ENCODE assay signal across 18 mouse cellular contexts in the genomic region with DNA sequence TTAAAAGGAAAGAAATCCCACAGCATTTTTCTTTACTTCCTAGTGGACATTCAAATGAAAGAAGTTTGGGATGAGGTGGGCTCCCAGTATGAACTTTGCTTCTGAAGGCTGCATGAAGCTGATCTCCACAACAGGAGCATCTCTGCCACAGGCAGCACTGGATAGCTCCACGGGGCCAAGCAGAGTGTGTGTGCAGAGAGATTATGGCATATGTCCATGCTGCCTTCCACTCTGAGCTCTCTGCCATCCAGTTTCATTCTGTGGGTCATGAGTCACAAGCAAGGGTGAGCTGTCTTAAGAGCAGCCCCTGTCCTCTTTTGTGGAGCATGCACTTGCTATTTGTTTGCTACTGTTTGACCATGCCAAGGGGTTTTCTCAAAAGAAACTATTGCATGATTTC. TPM values are rescaled to one million over a fixed set of nuclear protein-coding genes. Genes with fewer than 3 reads are reported as not detected.
DNase-seq lines count a peak whose midpoint lies in the region; ATAC-seq lines count a peak whose summit lies in the region.
"Had no signal": no experiment of that assay in that cellular context is flagged by ENCODE, and none has a peak within 500 bp of the region (broad histone marks: within the 10 kb centered on the region; RNA-seq: fewer than 3 reads in every experiment).

No protein-coding gene starts in this region.

- H3K4me2 ChIP-seq in hindbrain, embryonic 12.5 days (replicated peaks) = no peak overlapping the region
- H3K4me2 ChIP-seq in forebrain, embryonic 13.5 days = peak overlapping the region; percentile 60; the same call in 1 of the 2 replicates
- H3K4me2 ChIP-seq: kidney, embryonic 15.5 days; liver, embryonic 15.5 days; stomach, embryonic 15.5 days had no signal

- H3K4me3 ChIP-seq in hindbrain, embryonic 10.5 days = no peak overlapping the region
- H3K4me3 ChIP-seq in hindbrain, embryonic 12.5 days = no peak overlapping the region
- no peak overlapping the region for H3K4me3 ChIP-seq in forebrain, embryonic 13.5 days
- H3K4me3 ChIP-seq: heart, embryonic 10.5 days; hindbrain, embryonic 15.5 days; kidney, embryonic 15.5 days; liver, embryonic 15.5 days; midbrain, embryonic 15.5 days; stomach, embryonic 15.5 days had no signal

- H3K9me3 ChIP-seq in hindbrain, embryonic 10.5 days = no peaks in the 10 kb centered on the region
- no peaks in the 10 kb centered on the region for H3K9me3 ChIP-seq in hindbrain, embryonic 12.5 days (replicated peaks)
- no peaks in the 10 kb centered on the region for H3K9me3 ChIP-seq in forebrain, embryonic 13.5 days (replicated peaks)
- H3K9me3 ChIP-seq: heart, embryonic 10.5 days; hindbrain, embryonic 15.5 days; kidney, embryonic 15.5 days; liver, embryonic 15.5 days; midbrain, embryonic 15.5 days; stomach, embryonic 15.5 days had no signal

- no peak overlapping the region for H3K9ac ChIP-seq in hindbrain, embryonic 12.5 days
- no peak overlapping the region for H3K9ac ChIP-seq in forebrain, embryonic 13.5 days
- H3K9ac ChIP-seq: hindbrain, embryonic 15.5 days; kidney, embryonic 15.5 days; liver, embryonic 15.5 days; midbrain, embryonic 15.5 days; stomach, embryonic 15.5 days had no signal

- no peaks in the 10 kb centered on the region for H3K27me3 ChIP-seq in hindbrain, embryonic 10.5 days (ENCODE audit: insufficient read depth, poor library complexity, severe bottlenecking)
- H3K27me3 ChIP-seq in hindbrain, embryonic 12.5 days = no peaks in the 10 kb centered on the region
- H3K27me3 ChIP-seq in forebrain, embryonic 13.5 days = no peaks in the 10 kb centered on the region
- H3K27me3 ChIP-seq: hindbrain, embryonic 15.5 days; kidney, embryonic 15.5 days; liver, embryonic 15.5 days; midbrain, embryonic 15.5 days; stomach, embryonic 15.5 days had no signal

- H3K36me3 ChIP-seq in hindbrain, embryonic 10.5 days = 0 out of 2 replicates have a peak, but pooled peaks cover 3% of the 10 kb centered on the region
- no peaks in the 10 kb centered on the region for H3K36me3 ChIP-seq in hindbrain, embryonic 12.5 days
- H3K36me3 ChIP-seq in forebrain, embryonic 13.5 days (ENCODE audit: poor library complexity, severe bottlenecking) = no peaks in the 10 kb centered on the region
- H3K36me3 ChIP-seq: heart, embryonic 10.5 days; hindbrain, embryonic 15.5 days; kidney, embryonic 15.5 days; liver, embryonic 15.5 days; midbrain, embryonic 15.5 days; stomach, embryonic 15.5 days had no signal

- WGBS in hindbrain, embryonic 10.5 days = 69% methylated on average over 1 of the region's 1 CpGs
- 67% methylated on average over 1 of the region's 1 CpGs for WGBS in hindbrain, embryonic 12.5 days
- WGBS in forebrain, embryonic 13.5 days = 27% methylated on average over 1 of the region's 1 CpGs

- peak overlapping the region; percentile 45; the same call in 1 of the 2 replicates for H3K27ac ChIP-seq in hindbrain, embryonic 10.5 days
- no peak overlapping the region for H3K27ac ChIP-seq in hindbrain, embryonic 12.5 days
- no peak overlapping the region for H3K27ac ChIP-seq in forebrain, embryonic 13.5 days
- H3K27ac ChIP-seq: heart, embryonic 10.5 days; hindbrain, embryonic 15.5 days; kidney, embryonic 15.5 days; liver, embryonic 15.5 days; midbrain, embryonic 15.5 days; stomach, embryonic 15.5 days had no signal

- no peak for DNase-seq in hindbrain, embryonic 10.5 days (ENCODE audit: low spot score)
- DNase-seq in 416B (ENCODE audit: low read depth) = peak; percentile 31
- no peak for DNase-seq in lung, postnatal 14 days
- DNase-seq in kidney, postnatal 14 days = no peak
- DNase-seq: cerebellum, adult 9-11 months; heart, postnatal 14 days; lung, postnatal 10 days; right cerebral cortex, postnatal 14 days had no signal

- ATAC-seq in hindbrain, embryonic 12.5 days (ENCODE audit: low FRiP score) = no peak
- no peak for ATAC-seq in forebrain, embryonic 13.5 days
- ATAC-seq in megakaryocyte-erythroid progenitor cell, adult 5-6 weeks (replicated peaks; ENCODE audit: low FRiP score, low TSS enrichment, poor library complexity, severe bottlenecking) = 0 out of 2 replicates have a peak, but pooled peaks have one; percentile 41
- ATAC-seq: intestine, embryonic 16.5 days; midbrain, embryonic 15.5 days had no signal

- peaks cover 61% of the 10 kb centered on the region for H3K4me1 ChIP-seq in hindbrain, embryonic 10.5 days (replicated peaks)
- H3K4me1 ChIP-seq in hindbrain, embryonic 12.5 days = peaks cover 6% of the 10 kb centered on the region; the same call in 1 of the 2 replicates
- H3K4me1 ChIP-seq in forebrain, embryonic 13.5 days = peaks cover 53% of the 10 kb centered on the region
- H3K4me1 ChIP-seq: liver, embryonic 15.5 days had no signal

RNA-seq across cellular contexts. Expression of a gene that starts 3.1 kb away (rescaled TPM):
- 31.6 and 55.2 TPM in 2 replicates for polyA plus RNA-seq in hindbrain, embryonic 10.5 days (2016; fragmentation: Nextera tagmentation; extraction: Ambion mirVana)
- polyA plus RNA-seq in hindbrain, embryonic 12.5 days (2016; fragmentation: Nextera tagmentation; extraction: Ambion mirVana) = 18.6 and 18.9 TPM in 2 replicates
- polyA plus RNA-seq in forebrain, embryonic 13.5 days (2015; fragmentation: Nextera tagmentation; extraction: Ambion mirVana) = 57.7 and 59.1 TPM in 2 replicates
- not detected in 2 replicates for total RNA-seq in megakaryocyte-erythroid progenitor cell, adult 5-6 weeks (2014; fragmentation: Nextera tagmentation)
- total RNA-seq in megakaryocyte-erythroid progenitor cell, adult 5-6 weeks (2017) = not detected in 2 replicates

RNA-seq across cellular contexts. Expression of a gene that starts 31.5 kb away (rescaled TPM):
- 25.9 and 26.4 TPM in 2 replicates for polyA plus RNA-seq in hindbrain, embryonic 10.5 days (2016; fragmentation: Nextera tagmentation; extraction: Ambion mirVana)
- polyA plus RNA-seq in hindbrain, embryonic 12.5 days (2016; fragmentation: Nextera tagmentation; extraction: Ambion mirVana) = 26.7 and 27.5 TPM in 2 replicates
- polyA plus RNA-seq in forebrain, embryonic 13.5 days (2015; fragmentation: Nextera tagmentation; extraction: Ambion mirVana) = 29.3 and 32.9 TPM in 2 replicates
- total RNA-seq in megakaryocyte-erythroid progenitor cell, adult 5-6 weeks (2014; fragmentation: Nextera tagmentation) = 40.4 and 47.6 TPM in 2 replicates
- total RNA-seq in megakaryocyte-erythroid progenitor cell, adult 5-6 weeks (2017) = 81.0 and 88.3 TPM in 2 replicates
